8 mouse cellular contexts compared by ENCODE assay signal in genomic region chr12:55229626-55230519, GRCm38 (mm10). TPM values are rescaled to one million over a fixed set of nuclear protein-coding genes. Genes with fewer than 3 reads are reported as not detected.
A peak's percentile ranks its signal among the peaks of the same experiment; 100 is the strongest.
DNase-seq lines count a peak whose midpoint lies in the region; ATAC-seq and TF ChIP-seq lines count a peak whose summit lies in the region.
"Not testable (repeated sequence)": the region's sequence is repeated elsewhere in the genome, so short reads cannot be mapped to it uniquely, and the experiment has no call there.

TSS of gene Srp54c (plus strand) at chr12:55230168.

- ATAC-seq in Patski, result peak; percentile 90
- ATAC-seq in embryonic facial prominence, embryonic 12.5 days (ENCODE audit: insufficient number of reproducible peaks, insufficient read depth, low FRiP score, low TSS enrichment), result peak; percentile 98
- peak; percentile 98 for ATAC-seq in kidney, embryonic 15.5 days (replicated peaks; ENCODE audit: low FRiP score)
- ATAC-seq in limb, embryonic 12.5 days (ENCODE audit: insufficient number of reproducible peaks, insufficient read depth, low FRiP score, low TSS enrichment, low read depth), result peak; percentile 98
- peak; percentile 92 for ATAC-seq in megakaryocyte progenitor cell, adult 5-6 weeks (replicated peaks; ENCODE audit: poor library complexity)

- not testable (repeated sequence) for H3K9ac ChIP-seq in embryonic facial prominence, embryonic 12.5 days; kidney, embryonic 15.5 days; limb, embryonic 12.5 days (replicated peaks)

- not testable (repeated sequence) for TF ChIP-seq POLR2A in spleen, adult 2 months (IDR thresholded peaks at IDR 0.05; ENCODE audit: low read depth, low read length)

- not testable (repeated sequence) for H3K4me2 ChIP-seq in embryonic facial prominence, embryonic 12.5 days (replicated peaks); limb, embryonic 12.5 days
- H3K4me2 ChIP-seq in kidney, embryonic 15.5 days, result peak within 1 kb of the TSS; percentile 33; the same call in 1 of the 2 replicates

- POLR2A ChIA-PET in Patski (lab: Charles Lee), result not testable (repeated sequence)

- in situ Hi-C loops in Patski (cut with MboI; ENCODE audit: low pct_unique_long_range_greater_than_20kb), result not testable (repeated sequence)

- H3K9me3 ChIP-seq in embryonic facial prominence, embryonic 12.5 days; kidney, embryonic 15.5 days (replicated peaks); limb, embryonic 12.5 days: not testable (repeated sequence)

- no CpG with 5 or more reads among the region's 57 CpGs for WGBS in embryonic facial prominence, embryonic 12.5 days
- WGBS in kidney, embryonic 15.5 days, result no CpG with 5 or more reads among the region's 57 CpGs
- no CpG with 5 or more reads among the region's 57 CpGs for WGBS in limb, embryonic 12.5 days
- no CpG with 5 or more reads among the region's 57 CpGs for WGBS in spleen, adult 2 months

- H3K4me1 ChIP-seq in embryonic facial prominence, embryonic 12.5 days; kidney, embryonic 15.5 days; limb, embryonic 12.5 days (replicated peaks); spleen, adult 2 months (ENCODE audit: control insufficient read depth, insufficient read depth, insufficient read length): not testable (repeated sequence)

- CTCF ChIA-PET in Patski (lab: Charles Lee), result not testable (repeated sequence)

- H3K27ac ChIP-seq in embryonic facial prominence, embryonic 12.5 days; kidney, embryonic 15.5 days; limb, embryonic 12.5 days; spleen, adult 2 months (ENCODE audit: insufficient read depth, low read length): not testable (repeated sequence)

- peak within 1 kb of the TSS; percentile 38 for H3K4me3 ChIP-seq in embryonic facial prominence, embryonic 12.5 days
- H3K4me3 ChIP-seq in kidney, embryonic 15.5 days (replicated peaks), result peak within 1 kb of the TSS; percentile 42
- H3K4me3 ChIP-seq in limb, embryonic 12.5 days (replicated peaks), result peak within 1 kb of the TSS; percentile 40
- H3K4me3 ChIP-seq in spleen, adult 2 months (ENCODE audit: extremely low read depth, insufficient read depth, insufficient read length), result peak within 1 kb of the TSS; percentile 39; the same call in 1 of the 2 replicates

- H3K27me3 ChIP-seq in Patski; embryonic facial prominence, embryonic 12.5 days; kidney, embryonic 15.5 days; limb, embryonic 12.5 days; spleen, adult 2 months (ENCODE audit: control insufficient read depth, insufficient read depth, low read length): not testable (repeated sequence)

- H3K36me3 ChIP-seq in embryonic facial prominence, embryonic 12.5 days; kidney, embryonic 15.5 days; limb, embryonic 12.5 days; spleen, adult 2 months (ENCODE audit: control insufficient read depth, insufficient read depth, low read length): not testable (repeated sequence)

- intact Hi-C loops in heart, postnatal 14 days (cut with DNase I), result not testable (repeated sequence)

- TF ChIP-seq CTCF in Patski (IDR thresholded peaks at IDR 0.05); spleen, adult 2 months (IDR thresholded peaks at IDR 0.05; ENCODE audit: extremely low read depth, insufficient read depth, insufficient read length, insufficient replicate concordance): not testable (repeated sequence)

- DNase-seq in Patski (ENCODE audit: low read depth, low spot score); gastrocnemius, adult 8-10 months (ENCODE audit: low spot score in 2 of 2); heart, postnatal 14 days; spleen, adult 2 months (ENCODE audit: low read depth in 1 of 2, low spot score in 2 of 2): not testable (repeated sequence)

RNA-seq across cellular contexts. Expression of gene Srp54c, which starts in this region (rescaled TPM):
- 45.6 TPM for polyA plus RNA-seq in Patski (2021)
- polyA plus RNA-seq in embryonic facial prominence, embryonic 12.5 days (2016; fragmentation: Nextera tagmentation; extraction: Ambion mirVana), result 73.0 and 74.5 TPM in 2 replicates
- 10 to 100 TPM; 21.9 to 25.5 (median 22.3) TPM for total RNA-seq in gastrocnemius, adult 8-10 months (2022)
- 10 to 100 TPM; 25.5 to 26.9 TPM for total RNA-seq in heart, postnatal 14 days (2021)
- 69.4 and 76.0 TPM in 2 replicates for polyA plus RNA-seq in kidney, embryonic 15.5 days (2015; fragmentation: Nextera tagmentation; extraction: Ambion mirVana)
- 71.0 and 75.7 TPM in 2 replicates for polyA plus RNA-seq in limb, embryonic 12.5 days (2016; fragmentation: Nextera tagmentation; extraction: Ambion mirVana)
- total RNA-seq in megakaryocyte progenitor cell, adult 5-6 weeks (2015), result 75.0 and 76.0 TPM in 2 replicates
- total RNA-seq in megakaryocyte progenitor cell, adult 5-6 weeks (2017), result 87.7 and 93.8 TPM in 2 replicates
- polyA plus RNA-seq in spleen, adult 2 months (2012; rRNA removed), result 2.6 and 3.8 TPM in 2 replicates
